In genomic region chr1:128459011-128459410, GRCm38 (mm10) we compare ENCODE assay signal across 28 mouse cellular contexts.
"Had no signal": no experiment of that assay in that cellular context is flagged by ENCODE, and none has a peak within 500 bp of the region (broad histone marks: within the 10 kb centered on the region; RNA-seq: fewer than 3 reads in every experiment).

No protein-coding gene starts in this region.

- H3K9me3 ChIP-seq: heart, embryonic 13.5 days; heart, embryonic 15.5 days; hindbrain, embryonic 13.5 days; intestine, embryonic 15.5 days; limb, embryonic 10.5 days; limb, embryonic 12.5 days; liver, embryonic 13.5 days; liver, embryonic 15.5 days had no signal

- H3K4me3 ChIP-seq: gastrocnemius, adult 2 months; heart, embryonic 13.5 days; heart, embryonic 15.5 days; hindbrain, embryonic 13.5 days; intestine, embryonic 15.5 days; layer of hippocampus, adult 2 months; left cerebral cortex, adult 2 months; limb, embryonic 10.5 days; limb, embryonic 12.5 days; liver, embryonic 13.5 days; liver, embryonic 15.5 days had no signal

- H3K4me1 ChIP-seq: limb, embryonic 10.5 days; liver, embryonic 13.5 days; liver, embryonic 15.5 days had no signal

- H3K36me3 ChIP-seq: heart, embryonic 13.5 days; heart, embryonic 15.5 days; hindbrain, embryonic 13.5 days; intestine, embryonic 15.5 days; limb, embryonic 10.5 days; limb, embryonic 12.5 days; liver, embryonic 13.5 days; liver, embryonic 15.5 days had no signal

- H3K27me3 ChIP-seq: heart, embryonic 13.5 days; heart, embryonic 15.5 days; hindbrain, embryonic 13.5 days; intestine, embryonic 15.5 days; limb, embryonic 12.5 days; liver, embryonic 13.5 days had no signal

- H3K4me2 ChIP-seq: heart, embryonic 11.5 days; heart, embryonic 13.5 days; heart, embryonic 15.5 days; hindbrain, embryonic 13.5 days; intestine, embryonic 15.5 days; limb, embryonic 12.5 days; liver, embryonic 11.5 days; liver, embryonic 13.5 days; liver, embryonic 15.5 days had no signal

- H3K27ac ChIP-seq: gastrocnemius, adult 2 months; heart, embryonic 13.5 days; heart, embryonic 15.5 days; hindbrain, embryonic 13.5 days; intestine, embryonic 15.5 days; layer of hippocampus, adult 2 months; left cerebral cortex, adult 2 months; limb, embryonic 10.5 days; limb, embryonic 12.5 days; liver, embryonic 13.5 days; liver, embryonic 15.5 days had no signal

- ATAC-seq: hindbrain, embryonic 16.5 days; inflammation-experienced regulatory T-cells, adult 6 months; intestine, embryonic 15.5 days; intestine, postnatal 0 days had no signal

- DNase-seq: gastrocnemius, adult 2 months; gastrocnemius, postnatal 10 days; gastrocnemius, postnatal 25 days; heart, adult 18-20 months; heart, postnatal 14 days; heart, postnatal 4 days; kidney, adult 18-20 months; kidney, adult 8-10 months; kidney, postnatal 10 days; kidney, postnatal 25 days; kidney, postnatal 4 days; liver; liver, embryonic 13.5 days; lung, adult 18-20 months had no signal

- H3K9ac ChIP-seq: heart, embryonic 13.5 days; heart, embryonic 15.5 days; hindbrain, embryonic 13.5 days; intestine, embryonic 15.5 days; limb, embryonic 12.5 days; liver, embryonic 13.5 days; liver, embryonic 15.5 days had no signal
